Mouse (Mus musculus) left cerebral cortex, postnatal 14 days (tissue): Measurements from ENCODE around the gene Mgll. TPM values are rescaled to one million over a fixed set of nuclear protein-coding genes. Genes with fewer than 3 reads are reported as not detected.
A peak's percentile ranks its signal among the peaks of the same experiment; 100 is the strongest.

Experiments used
- DNase-seq, 2 experiments: peaks; one replicate each; pipeline ENCODE4 v3.0.0; 2021 to 2022; ENCODE audit warnings: low spot score in 2 of 2, mixed read lengths in 1 of 2
- intact Hi-C: fragments of 180-260 bp; cut with DNase I; formaldehyde crosslinking; loops from one replicate; pipeline ENCODE4 v1.15.1; 2025
- total RNA-seq, 2 experiments: library from RNA; stranded (reverse); gene quantifications; 2 replicates each; pipeline ENCODE4 v1.2.3; 2021

Gene Mgll
- total RNA-seq, 2 experiments from 2014 or later: 152 to 153 TPM

DNA sequence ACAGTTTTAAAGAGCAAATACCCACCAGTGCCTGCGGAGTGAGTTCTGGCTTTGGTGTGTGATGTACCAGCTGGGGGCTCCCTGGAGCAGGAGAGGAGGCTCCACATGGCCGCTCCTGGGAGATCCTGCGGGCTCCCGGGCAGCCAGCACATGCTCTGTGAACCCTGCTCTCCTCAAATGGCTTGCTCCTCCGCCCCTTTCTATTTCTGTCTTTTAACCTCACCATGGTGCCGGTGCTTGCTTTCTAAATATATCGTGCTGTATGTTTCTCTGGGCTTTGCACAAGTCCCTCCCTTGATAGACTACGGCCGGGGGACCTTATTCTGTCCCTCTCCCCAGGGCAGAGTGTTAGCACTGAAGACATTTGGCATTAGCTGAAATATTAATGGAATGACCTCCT lies 133.0 kb downstream of the Mgll start:
- no peak for DNase-seq
- intact Hi-C loops: loop anchor here (5.0 kb wide), 1 partner anchor 310 kb away; no protein-coding TSS in a partner anchor

- DNase-seq: no peak
- intact Hi-C loops: loop anchor here (5.0 kb wide), 1 partner anchor 311 kb away; no protein-coding TSS in a partner anchor
Observed at GRCm38 (mm10) chr6:88857830-88858229, 133.6 kb downstream of the Mgll start.

- intact Hi-C loops: loop anchor here (5.0 kb wide), 1 partner anchor 311 kb away; no protein-coding TSS in a partner anchor
- no peak for DNase-seq
Observed at GRCm38 (mm10) chr6:88858341-88858740, 134.1 kb downstream of the Mgll start.

DNA sequence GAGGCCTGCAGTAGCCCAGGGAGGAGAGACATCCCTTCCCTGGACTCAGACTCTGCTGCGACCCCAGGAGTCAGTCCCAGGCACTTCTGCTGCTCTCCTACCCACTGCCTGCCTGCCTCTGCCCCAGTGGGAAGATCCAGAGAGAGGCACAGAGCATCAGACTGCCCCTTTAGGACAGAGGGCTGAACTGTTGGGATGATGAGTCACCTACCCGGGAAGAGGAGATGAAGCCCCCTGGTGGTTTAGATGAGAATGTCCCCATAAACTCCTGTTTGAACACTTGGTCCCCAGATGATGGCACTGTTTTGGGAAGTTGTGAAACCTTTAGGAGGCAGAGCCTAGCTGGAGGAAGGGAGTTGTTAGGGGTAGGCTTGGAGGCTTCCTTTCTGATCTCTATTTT lies 136.7 kb downstream of the Mgll start:
- intact Hi-C loops: no loop called here
- DNase-seq: peak in 1 of 2 experiments; percentile 84

DNA sequence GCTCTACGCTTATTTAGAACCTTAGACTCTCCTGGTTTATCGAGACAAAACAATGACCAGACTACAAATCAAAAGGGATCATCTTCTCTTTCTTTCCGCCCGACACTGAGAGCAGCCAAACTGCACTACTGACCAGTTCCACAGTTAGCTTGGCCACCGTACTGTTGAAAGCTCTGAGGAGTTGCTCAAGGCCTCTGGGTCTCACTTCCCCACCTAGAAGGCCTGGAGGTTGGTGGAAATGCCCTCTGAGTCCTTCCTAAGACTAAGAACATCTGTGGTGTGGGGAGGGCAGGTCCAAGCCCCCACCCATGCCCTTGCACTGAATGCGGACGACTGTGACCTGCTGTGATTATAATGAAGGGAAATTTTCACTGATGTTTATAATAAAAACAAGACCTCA lies 141.5 kb downstream of the Mgll start:
- intact Hi-C loops: no loop called here
- no peak for DNase-seq

- DNase-seq: peak; percentile 30 to 61
- intact Hi-C loops: no loop called here
Observed at GRCm38 (mm10) chr6:88869459-88869858, 145.2 kb downstream of the Mgll start.

- no peak for DNase-seq
- intact Hi-C loops: no loop called here
Observed at GRCm38 (mm10) chr6:88870594-88870993, 146.4 kb downstream of the Mgll start.

DNA sequence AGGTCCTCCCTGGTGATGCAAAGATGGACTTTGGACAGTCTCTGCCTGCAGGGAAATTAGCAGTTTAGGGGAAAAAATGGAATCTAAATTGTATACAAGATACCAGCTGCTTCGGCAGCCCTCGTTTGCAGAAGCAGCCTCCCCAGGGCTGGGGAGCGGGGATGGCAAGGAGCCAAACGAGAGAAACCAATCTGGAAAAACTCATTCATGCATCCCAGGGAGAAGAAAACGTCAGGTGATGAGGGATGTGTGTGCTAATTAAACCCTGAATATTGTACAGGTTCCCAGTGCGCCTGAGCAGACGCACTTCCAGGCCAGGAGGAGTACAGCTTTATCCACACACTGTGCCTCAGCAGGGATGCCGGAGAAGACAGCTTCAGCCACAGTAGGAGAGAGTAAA lies 147.3 kb downstream of the Mgll start:
- DNase-seq: peak; percentile 73
- intact Hi-C loops: no loop called here

DNA sequence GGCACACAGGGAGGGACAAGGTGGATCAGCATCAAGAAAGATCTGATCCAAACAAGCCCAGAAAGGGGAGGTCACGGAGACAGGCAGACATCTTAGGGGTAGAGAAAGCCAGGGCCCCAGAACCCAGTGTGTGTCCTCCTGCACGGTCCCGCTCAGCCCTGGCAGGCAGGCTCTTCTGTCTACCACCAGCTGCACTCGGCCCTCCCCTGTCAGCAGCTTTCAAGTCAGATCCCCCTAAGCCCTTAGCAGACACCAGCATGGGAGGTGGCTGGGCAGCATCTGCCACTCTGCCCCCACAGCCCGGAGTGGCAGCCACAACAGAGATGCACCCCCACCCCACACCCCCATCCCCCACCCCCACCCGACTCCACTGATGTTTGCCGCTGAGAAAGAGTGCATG lies 148.6 kb downstream of the Mgll start:
- intact Hi-C loops: no loop called here
- no peak for DNase-seq

DNA sequence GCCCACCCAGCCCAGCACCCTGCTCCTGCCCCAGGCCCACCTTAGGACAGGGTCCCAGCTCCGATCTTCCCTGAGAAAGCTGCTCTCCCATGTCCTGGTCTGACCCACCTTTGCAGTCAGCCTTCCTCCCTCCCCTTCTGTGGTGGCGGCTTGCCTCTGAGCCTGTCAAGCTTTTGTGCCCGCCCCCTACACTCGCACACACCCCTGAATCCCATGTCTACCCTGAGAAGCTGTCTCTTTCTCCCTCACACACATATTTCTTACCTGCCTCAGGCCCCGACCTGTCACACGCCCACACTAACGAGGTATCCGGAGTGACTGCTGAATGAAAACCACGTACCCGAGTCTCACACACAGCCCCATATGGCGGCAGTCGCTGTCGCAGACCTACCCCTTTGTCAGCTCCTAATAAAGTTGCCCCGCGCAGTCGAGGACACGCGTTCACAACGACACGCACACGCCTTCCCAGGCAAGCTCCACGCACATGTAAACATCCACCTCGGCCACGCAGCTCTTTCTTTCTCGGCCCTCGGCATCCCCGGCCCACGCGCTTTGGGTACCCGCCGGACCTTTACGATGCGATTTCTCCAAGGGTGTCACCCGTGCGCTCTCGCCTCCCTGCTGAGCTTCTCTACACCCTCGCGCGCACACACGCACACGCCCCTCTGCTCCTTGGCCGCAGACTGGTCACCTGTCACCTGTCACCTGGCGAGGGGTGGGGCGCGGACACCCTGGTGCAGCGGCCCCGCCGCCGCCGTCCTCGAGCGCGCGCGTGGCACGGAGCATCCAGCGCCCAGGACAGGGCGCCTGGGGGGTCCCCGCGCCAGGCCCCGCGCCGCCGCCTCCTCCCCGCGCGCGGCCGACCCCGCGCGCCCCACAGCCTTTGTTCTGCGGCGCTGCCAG lies 150.0 kb downstream of the Mgll start:
- intact Hi-C loops: no loop called here
- peak; percentile 45 to 56 for DNase-seq

DNA sequence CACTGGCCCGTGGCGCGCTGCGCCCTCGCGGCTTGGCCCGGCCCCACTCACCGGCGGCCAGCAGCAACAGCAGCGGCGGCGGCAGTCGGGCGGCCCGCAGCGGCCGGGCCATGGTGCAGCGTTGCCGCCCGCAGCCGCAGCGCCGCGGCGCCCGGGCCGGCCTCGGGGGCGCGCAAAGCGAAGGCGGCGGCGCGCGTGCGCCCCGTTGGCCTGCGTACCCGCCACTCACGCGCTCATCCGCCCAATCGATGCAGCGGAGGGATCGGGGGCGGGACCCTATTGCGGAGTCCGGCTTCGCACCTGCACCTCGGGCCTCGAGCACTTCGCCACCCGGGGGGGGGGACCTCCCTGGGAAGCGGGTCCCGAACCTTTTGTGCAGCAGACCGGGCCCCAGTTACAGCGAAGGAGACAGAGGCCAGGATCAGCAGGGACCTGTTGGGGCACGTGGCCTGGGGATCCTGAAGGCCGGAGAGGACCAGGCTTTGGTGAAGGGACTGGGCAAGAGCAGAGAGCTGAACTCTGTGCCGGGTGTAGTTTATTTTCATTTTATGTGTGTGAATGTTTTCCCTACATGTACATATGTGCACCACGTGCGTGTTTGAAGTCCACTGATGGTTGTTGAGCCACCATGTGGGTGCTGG lies 150.8 kb downstream of the Mgll start, which contains the start of gene Podxl2:
Gene Podxl2 (minus strand): TSS at position 177 of the 641 bp plus-strand sequence.
- peak; percentile 78 to 87 for DNase-seq
- intact Hi-C loops: no loop called here

Other genes with a start within 250 kb of the Mgll start
- 100 to 1,000 TPM; 103 to 112 TPM for gene Sec61a1, start 205.5 kb upstream of the Mgll start, total RNA-seq
- gene Kbtbd12, start 86.5 kb upstream of the Mgll start, total RNA-seq: under 1 TPM in 1 of 2 experiments, not detected in 1; 0.22 TPM
- gene Abtb1, start 117.6 kb downstream of the Mgll start, total RNA-seq: 10 to 100 TPM; 32.6 to 34.6 TPM
- 100 to 1,000 TPM; 191 to 243 TPM for gene Podxl2, start 150.6 kb downstream of the Mgll start, total RNA-seq
- gene Mcm2, start 174.4 kb downstream of the Mgll start, total RNA-seq: 1 to 10 TPM; 3.6 to 3.8 TPM
- 10 to 100 TPM; 39.7 to 45.2 TPM for gene Tpra1, start 177.8 kb downstream of the Mgll start, total RNA-seq